Mouse (Mus musculus): ENCODE results near the gene Nxf7. TPM values are rescaled to one million over a fixed set of nuclear protein-coding genes. Genes with fewer than 3 reads are reported as not detected.

The Nxf7 gene
- polyA plus RNA-seq, 1 experiment from 2014 or later, result not detected

Other genes starting within 250 kb of the Nxf7 start
- gene Gm5128, start 225.5 kb downstream of the Nxf7 start, polyA plus RNA-seq (2016; fragmentation: Nextera tagmentation; extraction: Ambion mirVana), result not detected in 2 replicates
- not detected in 2 replicates for gene Gm7903, start 164.9 kb downstream of the Nxf7 start, polyA plus RNA-seq (2016; fragmentation: Nextera tagmentation; extraction: Ambion mirVana)
- not detected in 2 replicates for gene AV320801, start 104.2 kb downstream of the Nxf7 start, polyA plus RNA-seq (2016; fragmentation: Nextera tagmentation; extraction: Ambion mirVana)
- not detected in 2 replicates for gene Prame, start 28.9 kb upstream of the Nxf7 start, polyA plus RNA-seq (2016; fragmentation: Nextera tagmentation; extraction: Ambion mirVana)
- gene Tcp11x2, start 95.0 kb upstream of the Nxf7 start, polyA plus RNA-seq (2016; fragmentation: Nextera tagmentation; extraction: Ambion mirVana), result 0.08 TPM in 1 of 2 replicates, not detected in the other
- not detected in 2 replicates for gene Tmsb15a, start 126.5 kb upstream of the Nxf7 start, polyA plus RNA-seq (2016; fragmentation: Nextera tagmentation; extraction: Ambion mirVana)
- 11.5 and 12.8 TPM in 2 replicates for gene Armcx5, start 144.0 kb upstream of the Nxf7 start, polyA plus RNA-seq (2016; fragmentation: Nextera tagmentation; extraction: Ambion mirVana)
- 41.7 and 55.8 TPM in 2 replicates for gene Gprasp1, start 144.0 kb upstream of the Nxf7 start, polyA plus RNA-seq (2016; fragmentation: Nextera tagmentation; extraction: Ambion mirVana)
- 48.5 and 57.1 TPM in 2 replicates for gene Bhlhb9, start 198.8 kb upstream of the Nxf7 start, polyA plus RNA-seq (2016; fragmentation: Nextera tagmentation; extraction: Ambion mirVana)
- gene Gprasp2, start 240.3 kb upstream of the Nxf7 start, polyA plus RNA-seq (2016; fragmentation: Nextera tagmentation; extraction: Ambion mirVana), result 21.0 and 32.5 TPM in 2 replicates

All from limb, embryonic 10.5 days (tissue).